9 mouse cellular contexts compared by ENCODE assay signal in the genomic region with DNA sequence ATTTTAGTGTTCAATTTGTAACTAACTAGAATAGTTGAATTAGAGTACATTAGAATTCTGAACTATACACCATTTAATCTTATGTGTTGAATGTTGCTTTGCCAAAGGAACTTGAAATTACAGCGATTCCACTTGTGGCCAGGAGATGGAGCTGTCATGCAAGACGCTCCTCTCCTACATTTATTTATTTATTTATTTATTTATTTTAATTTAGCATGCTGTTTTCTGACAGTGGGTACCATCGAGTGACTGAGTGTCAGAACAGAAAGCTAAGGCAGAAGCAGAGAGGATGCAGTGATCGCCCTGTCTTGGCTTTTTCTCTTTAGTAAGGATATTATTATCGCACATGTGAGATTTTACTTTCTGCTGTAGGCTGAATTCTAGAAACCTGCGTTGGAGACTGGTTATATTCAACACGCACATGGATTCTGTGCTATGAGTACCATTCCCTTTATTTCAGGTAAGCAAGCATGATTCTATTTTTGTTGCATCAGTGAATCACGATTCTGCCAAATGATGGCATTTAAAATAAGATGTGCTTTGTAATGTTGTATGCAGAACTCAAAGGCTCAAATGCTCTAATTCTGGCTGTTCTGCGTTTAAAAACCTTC. TPM values are rescaled to one million over a fixed set of nuclear protein-coding genes. Genes with fewer than 3 reads are reported as not detected.
DNase-seq lines count a peak whose midpoint lies in the region; ATAC-seq lines count a peak whose summit lies in the region.
"Had no signal": no experiment of that assay in that cellular context is flagged by ENCODE, and none has a peak within 500 bp of the region (broad histone marks: within the 10 kb centered on the region; RNA-seq: fewer than 3 reads in every experiment).

A gene (plus strand): TSS at position 216 of the 611 bp plus-strand sequence.

- no peaks in the 10 kb centered on the region for H3K36me3 ChIP-seq in heart, embryonic 10.5 days
- no peaks in the 10 kb centered on the region for H3K36me3 ChIP-seq in hindbrain, embryonic 11.5 days (ENCODE audit: control insufficient read depth, insufficient read depth, low read length)
- H3K36me3 ChIP-seq in neural tube, embryonic 14.5 days (ENCODE audit: control insufficient read depth, insufficient read depth, low read length): no peaks in the 10 kb centered on the region
- H3K36me3 ChIP-seq: limb, embryonic 13.5 days had no signal

- no peaks in the 10 kb centered on the region for H3K4me1 ChIP-seq in heart, embryonic 10.5 days
- no peaks in the 10 kb centered on the region for H3K4me1 ChIP-seq in hindbrain, embryonic 11.5 days (replicated peaks; ENCODE audit: control insufficient read depth, insufficient read depth, low read length)
- no peaks in the 10 kb centered on the region for H3K4me1 ChIP-seq in neural tube, embryonic 14.5 days (ENCODE audit: control insufficient read depth, insufficient read depth, low read length)
- H3K4me1 ChIP-seq: limb, embryonic 13.5 days had no signal

- no peak within 1 kb of the TSS for H3K4me3 ChIP-seq in heart, embryonic 10.5 days
- H3K4me3 ChIP-seq in hindbrain, embryonic 11.5 days (ENCODE audit: low read depth, low read length): peak within 1 kb of the TSS; percentile 13; the same call in 1 of the 2 replicates
- peak within 1 kb of the TSS; percentile 45 for H3K4me3 ChIP-seq in neural tube, embryonic 14.5 days (ENCODE audit: low read depth, low read length)
- H3K4me3 ChIP-seq: limb, embryonic 13.5 days had no signal

- intact Hi-C loops in heart, postnatal 36 days (cut with DNase I): loop anchor here (1.0 kb wide), 1 partner anchor 48 kb away; no protein-coding TSS in a partner anchor

- ATAC-seq in hindbrain, embryonic 11.5 days (ENCODE audit: low FRiP score): peak; percentile 57
- ATAC-seq in neural tube, embryonic 14.5 days (ENCODE audit: low read depth): peak; percentile 75

- H3K9me3 ChIP-seq in heart, embryonic 10.5 days: no peaks in the 10 kb centered on the region
- no peaks in the 10 kb centered on the region for H3K9me3 ChIP-seq in hindbrain, embryonic 11.5 days (ENCODE audit: control insufficient read depth, low read length)
- no peaks in the 10 kb centered on the region for H3K9me3 ChIP-seq in neural tube, embryonic 14.5 days (ENCODE audit: control insufficient read depth, low read length)
- H3K9me3 ChIP-seq: limb, embryonic 13.5 days had no signal

- peak; percentile 5 to 9 for DNase-seq in heart, postnatal 36 days
- DNase-seq in heart, embryonic 10.5 days (ENCODE audit: low spot score): no peak
- peak; percentile 7 for DNase-seq in MEL-GATA-1-ER (ENCODE audit: extremely low read depth, low read depth)
- peak; percentile 83 to 85 for DNase-seq in cerebellum, postnatal 14 days
- peak; percentile 64 for DNase-seq in hindbrain, embryonic 11.5 days (ENCODE audit: low spot score)
- peak; percentile 24 to 36 for DNase-seq in left cerebral cortex, adult 8-10 months (ENCODE audit: low spot score in 2 of 2)
- no peak for DNase-seq in spleen, postnatal 10 days (ENCODE audit: low spot score in 2 of 2)

- no peak within 1 kb of the TSS for H3K27ac ChIP-seq in heart, embryonic 10.5 days
- H3K27ac ChIP-seq in hindbrain, embryonic 11.5 days (ENCODE audit: low read depth, low read length): peak within 1 kb of the TSS; percentile 24; the same call in 1 of the 2 replicates
- peak within 1 kb of the TSS; percentile 81 for H3K27ac ChIP-seq in neural tube, embryonic 14.5 days (ENCODE audit: low read depth, low read length)
- H3K27ac ChIP-seq: limb, embryonic 13.5 days had no signal

- no peaks in the 10 kb centered on the region for H3K27me3 ChIP-seq in heart, embryonic 10.5 days (ENCODE audit: insufficient read depth, poor library complexity, severe bottlenecking)
- no peaks in the 10 kb centered on the region for H3K27me3 ChIP-seq in hindbrain, embryonic 11.5 days (ENCODE audit: control insufficient read depth, insufficient read depth, low read length)
- no peaks in the 10 kb centered on the region for H3K27me3 ChIP-seq in neural tube, embryonic 14.5 days (ENCODE audit: control insufficient read depth, insufficient read depth, low read length)
- H3K27me3 ChIP-seq: limb, embryonic 13.5 days had no signal

- 0 out of 2 replicates have a peak within 1 kb of the TSS, but pooled peaks have one; percentile 20 for H3K9ac ChIP-seq in hindbrain, embryonic 11.5 days (ENCODE audit: low read depth, low read length)
- peak within 1 kb of the TSS; percentile 63 for H3K9ac ChIP-seq in neural tube, embryonic 14.5 days (replicated peaks; ENCODE audit: low read depth, low read length)
- H3K9ac ChIP-seq: limb, embryonic 13.5 days had no signal

- no peak within 1 kb of the TSS for H3K4me2 ChIP-seq in hindbrain, embryonic 11.5 days (replicated peaks; ENCODE audit: low read depth, low read length)
- peak within 1 kb of the TSS; percentile 45 for H3K4me2 ChIP-seq in neural tube, embryonic 14.5 days (ENCODE audit: low read depth, low read length)
- H3K4me2 ChIP-seq: limb, embryonic 13.5 days had no signal

- WGBS in heart, embryonic 10.5 days: 47% methylated on average over 9 of the region's 9 CpGs
- 48% methylated on average over 9 of the region's 9 CpGs for WGBS in hindbrain, embryonic 11.5 days
- WGBS in neural tube, embryonic 14.5 days: 39% methylated on average over 9 of the region's 9 CpGs

RNA-seq across cellular contexts. Expression of the gene that starts here (rescaled TPM):
- total RNA-seq in heart, postnatal 36 days (2021): under 1 TPM; 0.49 to 0.58 TPM
- polyA plus RNA-seq in heart, embryonic 10.5 days (2016; fragmentation: Nextera tagmentation; extraction: Ambion mirVana): 1.2 and 1.7 TPM in 2 replicates
- polyA plus RNA-seq in hindbrain, embryonic 11.5 days (2014; fragmentation: Nextera tagmentation; extraction: Ambion mirVana): 9.8 and 16.6 TPM in 2 replicates
- total RNA-seq in left cerebral cortex, adult 8-10 months (2022): 100 to 1,000 TPM; 257 to 319 (median 284) TPM
- 67.8 and 76.8 TPM in 2 replicates for polyA plus RNA-seq in neural tube, embryonic 14.5 days (2014; fragmentation: Nextera tagmentation; extraction: Ambion mirVana)

Comparison
In these comparisons a context has a peak if more than half of its experiments do, and no peak if none do; other contexts are left out.
1. RNA of the gene that starts here (total RNA-seq): 257 to 319 TPM in left cerebral cortex, adult 8-10 months; 0.49 to 0.58 TPM in heart, postnatal 36 days; every median in the first group is over 100 times any median in the second.
2. Peak in DNase-seq in heart, postnatal 36 days; RNA of the gene not detected or under 1 TPM.
3. DNase-seq: peak in MEL-GATA-1-ER (single experiment), cerebellum, postnatal 14 days (2 of 2), hindbrain, embryonic 11.5 days (single experiment) and left cerebral cortex, adult 8-10 months (2 of 2); none in heart, embryonic 10.5 days (single experiment) and spleen, postnatal 10 days (0 of 2).